Mouse (Mus musculus) CD4-positive, CD25-positive, alpha-beta regulatory T cell, adult 4 months (primary cell): Measurements from ENCODE around the gene Sox8. TPM values are rescaled to one million over a fixed set of nuclear protein-coding genes. Genes with fewer than 3 reads are reported as not detected.
A peak's percentile ranks its signal among the peaks of the same experiment; 100 is the strongest.

ENCODE experiments used
- ATAC-seq: one replicate; pipeline ENCODE4 v1.8.0; 2017
- polyA plus RNA-seq, 2 experiments: library from polyadenylated mRNA; unstranded; fragments of 100-300 nt; shearing (Covaris generic); gene quantifications; one replicate each; pipeline ENCODE4 v1.2.1; 2017

Sox8 gene
- polyA plus RNA-seq, 2 experiments from 2014 or later = not detected

- ATAC-seq = peak; percentile 29
These were observed 9.0 kb upstream of the Sox8 start for GRCm38 (mm10) chr17:25579332-25580047.

GRCm38 (mm10) chr17:25578920-25579319 is 8.4 kb upstream of the Sox8 start, which contains the start of gene Lmf1:
Gene Lmf1, plus strand, starts transcription at chr17:25579085.
- peak; percentile 99 for ATAC-seq

- ATAC-seq = no peak
These were observed 7.2 kb upstream of the Sox8 start for GRCm38 (mm10) chr17:25577702-25578101.

GRCm38 (mm10) chr17:25577263-25577662 is 6.8 kb upstream of the Sox8 start:
- ATAC-seq = no peak

GRCm38 (mm10) chr17:25576034-25576433 is 5.5 kb upstream of the Sox8 start:
- no peak for ATAC-seq

GRCm38 (mm10) chr17:25575208-25575971 is 4.9 kb upstream of the Sox8 start:
- no peak for ATAC-seq

GRCm38 (mm10) chr17:25571453-25571820 is 951 bp upstream of the Sox8 start:
- no peak for ATAC-seq

GRCm38 (mm10) chr17:25569833-25570647 is 446 bp downstream of the Sox8 start:
- peak; percentile 41 for ATAC-seq

- ATAC-seq = no peak
These were observed 1.6 kb downstream of the Sox8 start for GRCm38 (mm10) chr17:25568880-25569279.

GRCm38 (mm10) chr17:25568206-25568605 is 2.3 kb downstream of the Sox8 start:
- ATAC-seq = no peak

- ATAC-seq = no peak
These were observed 2.7 kb downstream of the Sox8 start for GRCm38 (mm10) chr17:25567745-25568144.

GRCm38 (mm10) chr17:25567261-25567660 is 3.2 kb downstream of the Sox8 start:
- ATAC-seq = no peak

GRCm38 (mm10) chr17:25565860-25566600 is 4.5 kb downstream of the Sox8 start:
- ATAC-seq = no peak

- ATAC-seq = no peak
These were observed 5.2 kb downstream of the Sox8 start for GRCm38 (mm10) chr17:25565244-25565643.

GRCm38 (mm10) chr17:25564481-25564880 is 6.0 kb downstream of the Sox8 start:
- no peak for ATAC-seq

GRCm38 (mm10) chr17:25561223-25562028 is 9.1 kb downstream of the Sox8 start:
- no peak for ATAC-seq

GRCm38 (mm10) chr17:25560554-25561222 is 9.8 kb downstream of the Sox8 start:
- no peak for ATAC-seq

GRCm38 (mm10) chr17:25559634-25560033 is 10.9 kb downstream of the Sox8 start:
- ATAC-seq = no peak

- no peak for ATAC-seq
These were observed 13.7 kb downstream of the Sox8 start for GRCm38 (mm10) chr17:25556630-25557354.
